Mouse (Mus musculus): Measurements from ENCODE around the gene Tcn2.
"Not testable (repeated sequence)": the region's sequence is repeated elsewhere in the genome, so short reads cannot be mapped to it uniquely, and the experiment has no call there.

Tcn2 gene

GRCm38 (mm10) chr11:3930019-3930418 lies 1.9 kb downstream of the Tcn2 start:
- in situ Hi-C loops (cut with MboI, MseI) = no loop called here

DNA sequence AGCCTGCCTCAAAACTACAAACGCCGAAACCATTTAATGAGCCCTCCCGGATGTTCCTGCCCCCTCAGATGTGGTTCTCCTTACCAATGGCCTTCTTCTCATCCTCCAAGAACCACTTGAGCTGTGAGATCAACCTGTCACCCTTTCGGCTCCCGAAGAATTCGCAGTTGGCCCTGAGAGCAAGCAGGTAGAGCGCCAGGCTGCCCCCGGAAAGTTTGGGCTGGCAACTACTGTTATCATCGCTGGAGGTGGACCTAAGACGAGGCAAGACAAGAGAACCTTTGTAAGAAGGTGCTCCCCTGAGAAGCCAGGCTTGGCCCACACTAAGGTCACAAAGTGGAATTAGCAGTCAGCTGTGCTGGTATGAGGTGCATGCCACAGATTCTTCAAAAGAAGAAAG lies 6.0 kb downstream of the Tcn2 start:
- in situ Hi-C loops (cut with MboI, MseI) = no loop called here

DNA sequence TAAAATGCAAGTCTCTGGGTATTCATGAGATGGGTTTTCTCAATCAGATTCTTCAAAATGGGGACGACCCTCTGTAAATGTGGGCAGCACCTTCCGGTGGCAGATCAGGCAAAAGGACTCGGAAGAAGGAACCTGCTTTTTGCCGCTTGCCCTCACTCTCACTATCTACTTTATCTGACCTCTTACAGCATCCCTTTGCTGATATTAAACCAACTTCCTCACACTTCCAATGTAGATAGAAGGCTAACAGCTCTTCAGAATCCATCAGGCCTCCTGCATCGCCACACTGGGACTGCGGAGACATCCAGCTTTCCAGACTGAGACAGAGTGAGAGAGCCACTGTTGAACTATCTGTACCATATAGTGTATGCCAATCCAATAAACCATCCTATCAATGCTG lies 9.2 kb downstream of the Tcn2 start:
- in situ Hi-C loops (cut with MboI, MseI) = no loop called here

DNA sequence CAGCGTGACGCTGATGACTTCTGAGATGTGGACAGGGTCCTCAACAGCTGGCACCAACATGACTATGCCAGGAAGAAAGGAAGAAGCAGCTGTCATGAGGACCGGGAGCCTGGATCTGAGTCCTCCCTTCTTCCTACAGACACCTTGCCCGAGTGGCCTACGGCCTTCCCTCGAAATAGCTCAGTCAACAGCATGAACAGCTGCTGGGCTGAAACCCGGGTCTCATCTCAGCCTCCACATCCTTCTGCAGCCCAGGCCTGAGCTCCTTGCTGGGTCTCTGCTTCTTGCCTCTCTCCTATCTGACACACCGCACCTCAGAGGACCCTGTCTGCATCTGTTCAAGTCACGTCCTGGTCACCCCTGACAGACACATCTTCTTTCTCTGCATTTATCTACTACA lies 9.8 kb downstream of the Tcn2 start:
- in situ Hi-C loops (cut with MboI, MseI) = no loop called here

DNA sequence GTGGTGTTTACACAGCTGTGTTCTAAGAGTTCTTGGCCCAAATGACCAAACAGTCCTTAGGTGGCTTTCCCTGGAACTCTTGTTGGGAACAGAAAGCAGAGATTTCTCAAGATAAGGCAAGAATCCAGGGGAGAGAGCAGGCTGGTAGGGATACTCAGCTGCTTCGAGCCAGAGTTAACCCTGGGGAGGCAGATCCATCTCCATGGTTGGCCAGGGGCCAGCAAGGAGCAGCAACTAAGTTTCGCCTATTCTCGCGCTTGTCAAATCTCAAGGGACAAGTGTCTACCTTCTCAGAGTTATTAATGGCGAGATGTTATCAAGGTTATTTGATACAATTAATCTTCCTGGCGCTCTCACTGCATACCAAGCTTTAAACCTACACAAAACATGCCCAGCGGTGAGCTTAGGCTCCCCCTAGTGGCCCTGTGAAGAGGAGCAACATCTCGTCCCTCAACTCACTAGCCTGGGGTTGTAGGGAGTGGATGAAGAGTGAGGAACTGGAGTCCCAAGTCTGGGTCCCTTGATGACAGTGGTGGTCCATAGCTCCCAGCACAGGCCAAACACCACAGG lies 10.6 kb downstream of the Tcn2 start:
- in situ Hi-C loops (cut with MboI, MseI) = no loop called here

- in situ Hi-C loops (cut with MboI, MseI) = no loop called here
These were observed 11.5 kb downstream of the Tcn2 start for GRCm38 (mm10) chr11:3920476-3920875.

DNA sequence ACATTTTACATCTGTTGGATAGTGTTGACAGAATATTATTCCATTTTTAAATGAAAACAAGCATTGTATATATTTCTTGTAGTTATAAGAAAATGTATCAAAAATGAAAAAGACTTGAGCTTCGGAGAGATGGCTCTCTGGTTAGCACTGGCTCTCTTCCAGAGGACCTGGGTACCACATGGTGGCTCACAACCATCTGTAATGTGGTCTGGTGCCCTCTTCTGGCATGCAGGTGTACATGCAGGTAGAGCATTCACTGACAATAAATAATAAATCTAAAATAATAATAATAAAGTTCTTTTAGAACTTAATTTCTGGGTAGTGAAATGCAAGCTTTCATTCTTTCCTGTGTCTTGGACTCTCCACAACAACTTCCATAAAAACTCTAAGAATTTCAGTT lies 13.2 kb downstream of the Tcn2 start:
- in situ Hi-C loops (cut with MboI, MseI) = no loop called here

GRCm38 (mm10) chr11:3914109-3914840 lies 17.7 kb downstream of the Tcn2 start, which contains the start of gene Slc35e4:
Gene Slc35e4, minus strand, starts transcription at chr11:3914664.
- in situ Hi-C loops (cut with MboI, MseI) = no loop called here

DNA sequence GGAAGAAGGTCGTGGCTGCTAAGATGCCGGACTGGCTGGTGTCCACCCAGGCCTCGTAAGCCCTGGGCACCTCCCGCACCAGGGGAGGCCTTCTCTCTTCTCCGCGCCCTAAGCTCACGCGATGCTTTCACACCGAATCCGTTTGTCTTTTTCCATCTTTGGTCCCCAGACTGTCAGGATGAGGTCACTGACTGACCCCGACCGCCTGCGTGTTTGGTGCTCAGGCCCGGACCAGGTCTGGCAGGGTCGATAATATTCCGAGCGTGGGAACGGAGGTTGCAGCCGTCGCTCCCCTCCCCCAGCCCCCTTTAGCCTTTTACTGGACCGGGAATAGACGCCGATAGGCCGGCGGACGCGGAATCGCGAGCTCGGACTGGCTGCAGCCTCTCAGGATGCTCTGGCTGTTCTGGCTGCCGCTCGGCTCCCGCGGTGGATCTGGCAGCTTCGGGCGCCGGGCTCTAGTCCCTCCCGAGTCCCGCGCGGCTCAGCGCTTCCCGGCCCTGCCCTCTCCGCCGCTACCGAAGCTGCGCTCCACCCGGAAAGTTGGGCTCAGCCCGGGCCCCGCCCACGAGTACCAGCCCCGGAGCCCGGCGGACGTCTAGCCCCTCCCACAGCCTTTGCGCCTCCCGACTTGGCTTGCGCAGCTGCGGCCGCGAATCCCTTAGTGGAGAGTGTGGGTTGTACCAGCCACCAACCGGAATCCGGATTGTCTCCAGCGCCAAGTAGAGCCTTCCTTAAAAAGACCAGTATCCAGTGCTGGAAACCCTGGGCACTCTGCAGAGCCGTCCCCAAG lies 18.4 kb downstream of the Tcn2 start:
- in situ Hi-C loops (cut with MboI, MseI) = no loop called here

DNA sequence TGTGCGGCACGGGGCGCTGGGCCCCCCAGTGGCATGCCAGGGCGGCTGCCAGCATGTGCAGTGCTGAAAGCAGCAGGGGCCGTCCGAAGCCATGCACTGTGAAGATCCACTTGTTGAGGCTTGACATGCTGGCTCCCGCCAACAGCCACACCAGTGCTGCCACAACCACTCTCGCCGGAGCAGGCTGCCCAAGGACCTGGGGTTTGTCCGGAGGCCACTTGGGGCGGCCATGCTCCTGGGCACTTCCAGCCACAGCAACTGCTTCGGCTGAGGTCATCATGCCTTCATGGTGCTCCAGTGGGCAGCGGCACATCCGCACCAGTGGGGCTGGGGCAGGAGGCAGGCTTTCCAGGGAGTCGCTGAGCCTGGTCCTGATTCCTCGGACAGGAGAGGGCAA lies 19.1 kb downstream of the Tcn2 start:
- in situ Hi-C loops (cut with MboI, MseI) = no loop called here

- in situ Hi-C loops (cut with MboI, MseI) = no loop called here
These were observed 19.7 kb downstream of the Tcn2 start for GRCm38 (mm10) chr11:3912100-3912874.

DNA sequence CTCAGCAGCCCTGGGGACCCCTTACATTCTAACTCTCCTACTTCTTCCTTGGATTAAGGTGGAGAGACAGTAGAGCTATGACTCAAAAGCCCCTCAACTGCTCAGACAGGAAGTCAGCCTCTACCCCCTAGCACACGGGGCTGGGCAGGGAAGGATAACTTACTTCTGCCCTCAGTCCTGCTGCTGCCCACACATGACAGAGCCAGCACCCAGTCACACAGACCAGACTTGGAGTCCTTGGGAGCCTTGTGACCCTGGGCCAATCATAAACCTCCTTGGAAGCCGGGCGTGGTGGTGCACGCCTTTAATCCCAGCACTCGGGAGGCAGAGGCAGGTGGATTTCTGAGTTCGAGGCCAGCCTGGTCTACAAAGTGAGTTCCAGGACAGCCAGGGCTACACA lies 20.5 kb downstream of the Tcn2 start:
- in situ Hi-C loops (cut with MboI, MseI) = not testable (repeated sequence)

GRCm38 (mm10) chr11:3910513-3911310 lies 21.2 kb downstream of the Tcn2 start:
- in situ Hi-C loops (cut with MboI, MseI) = no loop called here

DNA sequence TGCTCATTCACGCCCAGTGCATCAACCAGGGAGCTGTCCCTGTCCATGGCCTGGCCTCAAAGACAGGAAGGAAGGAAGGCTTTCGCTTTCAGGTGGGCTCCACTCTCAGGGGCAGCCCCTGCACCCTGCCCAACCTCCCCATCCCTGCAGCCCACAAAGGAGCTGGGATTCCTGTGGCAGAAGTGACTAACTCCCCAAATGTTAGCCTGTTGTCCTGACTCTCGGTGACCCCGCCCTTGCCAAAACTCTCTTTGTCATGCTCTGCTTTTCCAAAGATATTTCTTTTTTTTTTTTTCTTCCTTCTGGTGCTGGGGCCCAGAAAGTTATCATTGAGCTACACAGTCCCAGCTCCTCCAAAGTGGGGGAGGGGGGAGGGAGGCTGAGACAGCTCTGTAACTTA lies 22.7 kb downstream of the Tcn2 start:
- in situ Hi-C loops (cut with MboI, MseI) = loop anchor here in 1 of 2 experiments (5.0 kb wide), 1 partner anchor 47 kb away; the partner anchor contains the start of gene Osbp2

GRCm38 (mm10) chr11:3905446-3905845 lies 26.5 kb downstream of the Tcn2 start:
- in situ Hi-C loops (cut with MboI, MseI) = loop anchor here in 1 of 2 experiments (5.0 kb wide), 1 partner anchor 43 kb away; the partner anchor contains the start of gene Osbp2

DNA sequence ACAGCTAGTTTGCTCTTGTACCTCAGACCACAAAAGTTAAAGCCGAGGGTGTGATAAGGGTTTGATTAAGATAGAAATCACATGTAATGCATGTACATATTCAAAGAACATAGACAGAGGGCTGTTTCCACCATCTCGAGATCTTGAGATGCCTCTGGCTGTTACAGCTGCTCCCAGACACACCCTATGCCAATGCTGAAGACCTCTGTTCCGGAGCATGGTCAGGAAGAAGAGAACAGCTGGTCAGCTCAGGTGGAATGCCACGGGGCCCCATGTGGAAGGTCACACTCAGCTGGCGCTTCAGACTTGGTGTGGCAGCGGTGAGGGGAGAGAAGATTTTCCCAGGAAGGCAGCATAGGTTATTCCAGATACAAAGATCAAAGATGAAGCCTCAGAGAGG lies 27.3 kb downstream of the Tcn2 start:
- in situ Hi-C loops (cut with MboI, MseI) = loop anchor here in 1 of 2 experiments (5.0 kb wide), 1 partner anchor 42 kb away; the partner anchor contains the start of gene Osbp2

DNA sequence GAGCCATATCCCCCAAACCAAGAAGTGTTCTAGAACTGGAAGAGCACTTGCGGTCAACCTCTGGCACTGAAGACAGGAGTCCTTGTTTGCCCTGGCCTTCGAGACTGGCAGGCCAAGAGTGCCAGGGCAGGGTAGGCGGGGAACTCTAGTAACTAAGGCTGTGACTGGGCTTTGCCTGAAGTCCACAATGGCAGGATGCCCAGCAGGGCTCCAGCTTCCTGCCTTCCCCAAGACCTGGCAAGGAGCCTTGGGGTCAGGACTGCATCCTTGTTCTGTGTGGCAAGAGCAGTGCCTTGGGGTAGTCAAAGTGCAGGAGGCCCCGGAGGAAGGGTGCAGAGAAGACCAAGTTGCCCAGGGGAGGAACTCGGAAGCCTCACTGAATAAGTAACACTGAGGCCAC lies 28.9 kb downstream of the Tcn2 start:
- in situ Hi-C loops (cut with MboI, MseI) = no loop called here

- in situ Hi-C loops (cut with MboI, MseI) = no loop called here
These were observed 29.4 kb downstream of the Tcn2 start for GRCm38 (mm10) chr11:3902516-3902915.

GRCm38 (mm10) chr11:3900296-3900695 lies 31.7 kb downstream of the Tcn2 start:
- in situ Hi-C loops (cut with MboI, MseI) = no loop called here

- in situ Hi-C loops (cut with MboI, MseI) = no loop called here
These were observed 36.0 kb downstream of the Tcn2 start for GRCm38 (mm10) chr11:3895933-3896332.

- in situ Hi-C loops (cut with MboI, MseI) = no loop called here
These were observed 36.5 kb downstream of the Tcn2 start for GRCm38 (mm10) chr11:3895458-3895857.
